Mouse (Mus musculus) testis, adult 2 months (tissue): ENCODE results near the gene Plcd1. TPM values are rescaled to one million over a fixed set of nuclear protein-coding genes. Genes with fewer than 3 reads are reported as not detected.
A peak's percentile ranks its signal among the peaks of the same experiment; 100 is the strongest.

Experiments used
- H3K27ac ChIP-seq: fragments of 200-500 bp; 2 replicates; pipeline ENCODE4 v1.5.1; 2012; ENCODE audit warnings: low read depth, low read length; ENCODE audit not compliant: control insufficient read depth, insufficient read depth
- H3K27me3 ChIP-seq: fragments of 200-500 bp; 2 replicates; pipeline ENCODE4 v1.6.1; 2012; ENCODE audit warnings: mild to moderate bottlenecking, low read length, moderate library complexity; ENCODE audit not compliant: control insufficient read depth, insufficient read depth
- H3K36me3 ChIP-seq: fragments of 200-500 bp; 2 replicates; pipeline ENCODE4 v1.6.1; 2012; ENCODE audit warnings: mild to moderate bottlenecking, low read length; ENCODE audit not compliant: control insufficient read depth, insufficient read depth
- H3K4me1 ChIP-seq: fragments of 200-500 bp; 2 replicates; pipeline ENCODE4 v1.6.1; 2012; ENCODE audit warnings: low read length; ENCODE audit not compliant: control insufficient read depth, insufficient read depth
- H3K4me3 ChIP-seq: fragments of 200-500 bp; 2 replicates; pipeline ENCODE4 v1.5.1; 2012; ENCODE audit warnings: low read depth, mild to moderate bottlenecking, low read length, moderate library complexity, mixed read lengths; ENCODE audit not compliant: control insufficient read depth
- CTCF ChIP-seq: fragments of 200-500 bp; IDR thresholded peaks from 2 replicates; pipeline ENCODE4 v1.5.1; 2012; ENCODE audit warnings: low read depth, mild to moderate bottlenecking, inconsistent platforms, low read length, moderate library complexity; ENCODE audit not compliant: control insufficient read depth, insufficient read depth, insufficient replicate concordance
- POLR2A ChIP-seq: fragments of 200-500 bp; IDR thresholded peaks from 2 replicates; pipeline ENCODE4 v1.6.1; 2012; ENCODE audit warnings: low read depth, mild to moderate bottlenecking, inconsistent platforms, low read length, moderate library complexity; ENCODE audit not compliant: control insufficient read depth
- polyA plus RNA-seq: library from polyadenylated mRNA; depleted of rRNA; stranded (reverse); fragments of >200 nt; gene quantifications from 2 replicates; pipeline ENCODE4 v1.2.3, GENCODE M21; 2012

The Plcd1 gene
- polyA plus RNA-seq, 1 experiment, result 13.4 TPM

GRCm38 (mm10) chr9:119101992-119102782 is 8.9 kb upstream of the Plcd1 start, which contains the start of gene Dlec1:
Gene Dlec1 (plus strand): TSS chr9:119102478.
- H3K4me3 ChIP-seq, result peak within 1 kb of the TSS; percentile 95
- H3K27me3 ChIP-seq, result no peaks in the 10 kb centered on the region
- no peaks in the 10 kb centered on the region; the same call in none of the 2 replicates for H3K36me3 ChIP-seq
- TF ChIP-seq POLR2A (peak; percentile 74; the same call in 1 of the 2 replicates), CTCF (no peak)
- H3K27ac ChIP-seq, result peak within 1 kb of the TSS; percentile 40
- H3K4me1 ChIP-seq, result peaks cover 21% of the 10 kb centered on the region

GRCm38 (mm10) chr9:119100177-119100898 is 7.0 kb upstream of the Plcd1 start:
- Histone ChIP-seq H3K36me3 (no peaks in the 10 kb centered on the region; the same call in 1 of the 2 replicates), H3K27ac (no peak overlapping the region), H3K27me3 (no peaks in the 10 kb centered on the region), H3K4me3 (peak overlapping the region; percentile 61), H3K4me1 (peaks cover 21% of the 10 kb centered on the region)
- TF ChIP-seq POLR2A, result no peak
- TF ChIP-seq CTCF, result no peak

- Histone ChIP-seq H3K27ac (no peak overlapping the region), H3K36me3 (no peaks in the 10 kb centered on the region), H3K27me3 (no peaks in the 10 kb centered on the region), H3K4me3 (no peak overlapping the region), H3K4me1 (peaks cover 6% of the 10 kb centered on the region)
- no peak for TF ChIP-seq POLR2A
- TF ChIP-seq CTCF, result no peak
Measured at GRCm38 (mm10) chr9:119094462-119095109, 1.3 kb upstream of the Plcd1 start.

GRCm38 (mm10) chr9:119092473-119093418 is 556 bp downstream of the Plcd1 start:
- no peak overlapping the region for H3K27ac ChIP-seq
- peak overlapping the region; percentile 61 for H3K4me3 ChIP-seq

GRCm38 (mm10) chr9:119091581-119092310 is 1.6 kb downstream of the Plcd1 start:
- Histone ChIP-seq H3K27me3 (no peaks in the 10 kb centered on the region; the same call in 1 of the 2 replicates), H3K36me3 (no peaks in the 10 kb centered on the region), H3K4me1 (peaks cover 15% of the 10 kb centered on the region), H3K27ac (no peak overlapping the region), H3K4me3 (no peak overlapping the region)
- TF ChIP-seq CTCF, result no peak
- no peak for TF ChIP-seq POLR2A

More at GRCm38 (mm10) chr9:119092473-119093418, 556 bp downstream of the Plcd1 start:
- Histone ChIP-seq H3K4me1 (peaks cover 14% of the 10 kb centered on the region), H3K36me3 (no peaks in the 10 kb centered on the region), H3K27me3 (no peaks in the 10 kb centered on the region; the same call in 1 of the 2 replicates)
- TF ChIP-seq CTCF (no peak), POLR2A (no peak)

GRCm38 (mm10) chr9:119090462-119090861 is 2.8 kb downstream of the Plcd1 start:
- no peak overlapping the region for H3K27ac ChIP-seq
- TF ChIP-seq POLR2A (no peak), CTCF (no peak)
- no peaks in the 10 kb centered on the region for H3K36me3 ChIP-seq
- no peaks in the 10 kb centered on the region; the same call in 1 of the 2 replicates for H3K27me3 ChIP-seq
- peaks cover 15% of the 10 kb centered on the region for H3K4me1 ChIP-seq
- H3K4me3 ChIP-seq, result no peak overlapping the region
